Mouse (Mus musculus): ENCODE measurements around the gene Kcnd2.
"Not testable (repeated sequence)": the region's sequence is repeated elsewhere in the genome, so short reads cannot be mapped to it uniquely, and the experiment has no call there.

The Kcnd2 gene

DNA sequence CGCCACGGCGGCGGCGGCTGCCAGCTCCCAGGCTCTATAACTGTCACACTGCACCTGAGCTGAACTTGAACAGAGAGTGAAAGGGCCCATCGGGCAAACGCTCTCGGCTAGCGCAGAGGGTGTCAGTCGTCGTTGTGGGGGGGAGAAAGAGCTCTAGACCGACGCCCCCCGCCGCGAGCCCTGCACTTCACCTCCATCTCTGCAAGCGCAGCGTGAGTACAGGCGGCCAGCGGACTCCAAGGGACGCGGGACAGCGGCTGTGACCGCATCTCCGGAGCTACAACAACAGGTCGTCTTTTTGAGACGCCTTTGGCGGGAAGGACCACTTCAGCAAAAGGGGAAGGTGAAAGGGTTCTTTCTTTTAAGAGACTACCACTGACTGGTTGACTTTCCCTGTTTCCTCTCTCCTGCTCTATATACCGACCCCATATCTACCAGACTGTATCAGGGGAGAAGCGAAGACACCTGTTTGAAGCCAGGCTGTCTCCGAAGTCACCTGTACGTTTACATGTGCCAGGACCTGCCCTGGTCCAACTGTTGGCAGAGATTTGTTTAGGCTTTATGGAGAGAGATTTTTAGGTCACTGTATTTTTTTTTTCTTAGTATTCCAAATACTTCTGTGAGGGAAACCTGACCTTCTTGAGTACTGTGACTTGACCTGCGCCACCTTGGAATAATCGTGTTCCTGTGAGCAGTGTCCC, at the start of gene Kcnd2:
Kcnd2 (plus strand) TSS at position 13 of the 701 bp plus-strand sequence.
- DNase-seq (ENCODE audit: low spot score) = no peak

DNA sequence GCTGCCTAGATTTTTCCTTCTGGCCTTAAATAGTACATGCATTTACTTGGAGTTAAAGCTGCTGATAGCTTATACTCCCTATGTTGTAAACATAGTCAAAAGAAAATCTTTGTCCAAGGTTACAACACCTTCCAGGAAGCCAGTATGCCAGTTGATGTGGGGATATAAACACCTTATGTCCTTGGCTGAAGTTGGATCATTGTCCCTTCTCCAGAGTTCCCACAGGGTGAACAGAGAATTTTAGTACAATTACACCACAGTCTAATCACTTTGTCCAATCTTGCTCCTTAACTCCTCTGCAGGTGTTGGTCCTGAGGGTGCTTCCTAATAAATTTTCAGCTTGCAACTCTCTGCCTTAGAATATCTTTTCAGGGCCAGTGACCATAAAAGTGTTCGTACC, 48.7 kb upstream of the Kcnd2 start:
- DNase-seq (ENCODE audit: low spot score) = no peak

DNA sequence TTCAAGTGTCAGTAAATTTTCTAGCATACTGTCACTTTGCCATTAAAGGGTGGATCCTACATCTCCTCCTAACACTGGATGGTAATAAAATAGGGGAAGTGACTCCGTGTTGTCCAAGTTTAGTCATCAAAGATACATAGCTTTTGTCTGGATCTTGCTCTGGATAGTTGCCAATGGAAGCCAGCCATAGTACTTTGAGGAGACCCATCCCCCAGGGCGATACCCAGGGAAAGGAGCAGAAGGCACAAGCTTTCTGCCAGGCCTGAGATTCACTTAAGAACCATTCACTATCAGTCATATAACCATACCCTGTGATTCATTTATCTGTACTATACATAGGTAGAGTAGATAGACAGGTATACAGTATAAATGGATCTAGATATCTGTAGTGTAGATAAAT, 20.0 kb upstream of the Kcnd2 start:
- no peak for DNase-seq (ENCODE audit: low spot score)

DNA sequence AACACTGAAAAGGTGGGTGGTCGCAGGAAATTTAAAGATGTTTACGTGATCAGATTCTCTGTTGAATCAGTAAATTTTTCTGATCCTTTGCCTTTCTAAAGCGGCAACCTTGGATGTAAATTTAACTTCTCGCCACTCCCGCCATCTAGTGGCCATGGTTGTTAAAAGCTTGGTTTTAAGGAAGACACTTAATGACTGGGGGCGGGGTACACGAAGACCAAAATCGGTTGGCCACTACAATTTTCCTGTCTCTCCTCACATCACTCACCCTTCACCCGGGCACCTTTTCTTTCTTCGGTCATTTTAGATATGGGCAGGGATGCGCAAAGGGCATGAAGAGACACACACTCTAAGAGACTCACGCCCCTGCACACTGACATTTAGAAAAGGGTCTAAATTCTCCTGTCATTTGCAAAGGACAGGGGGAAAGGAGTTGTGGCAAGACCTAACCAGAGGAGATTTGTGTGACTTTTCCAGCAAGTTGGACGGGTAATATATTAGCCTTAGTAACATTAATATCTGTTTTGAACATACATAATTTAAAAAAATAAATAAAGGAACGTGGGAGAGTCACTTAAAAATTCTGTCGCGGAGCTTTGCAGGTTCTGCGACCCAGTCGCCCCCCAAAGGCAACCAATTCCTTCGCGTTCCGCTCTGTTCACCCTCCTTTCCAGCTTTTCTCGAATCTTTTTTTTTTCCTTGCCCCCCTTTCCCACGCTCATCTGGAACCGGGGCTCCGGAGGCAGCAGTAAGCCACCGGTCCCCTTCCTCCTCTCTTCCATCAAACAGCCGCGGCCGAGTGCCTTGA, 1.2 kb upstream of the Kcnd2 start:
- DNase-seq (ENCODE audit: low spot score) = peak; percentile 47

DNA sequence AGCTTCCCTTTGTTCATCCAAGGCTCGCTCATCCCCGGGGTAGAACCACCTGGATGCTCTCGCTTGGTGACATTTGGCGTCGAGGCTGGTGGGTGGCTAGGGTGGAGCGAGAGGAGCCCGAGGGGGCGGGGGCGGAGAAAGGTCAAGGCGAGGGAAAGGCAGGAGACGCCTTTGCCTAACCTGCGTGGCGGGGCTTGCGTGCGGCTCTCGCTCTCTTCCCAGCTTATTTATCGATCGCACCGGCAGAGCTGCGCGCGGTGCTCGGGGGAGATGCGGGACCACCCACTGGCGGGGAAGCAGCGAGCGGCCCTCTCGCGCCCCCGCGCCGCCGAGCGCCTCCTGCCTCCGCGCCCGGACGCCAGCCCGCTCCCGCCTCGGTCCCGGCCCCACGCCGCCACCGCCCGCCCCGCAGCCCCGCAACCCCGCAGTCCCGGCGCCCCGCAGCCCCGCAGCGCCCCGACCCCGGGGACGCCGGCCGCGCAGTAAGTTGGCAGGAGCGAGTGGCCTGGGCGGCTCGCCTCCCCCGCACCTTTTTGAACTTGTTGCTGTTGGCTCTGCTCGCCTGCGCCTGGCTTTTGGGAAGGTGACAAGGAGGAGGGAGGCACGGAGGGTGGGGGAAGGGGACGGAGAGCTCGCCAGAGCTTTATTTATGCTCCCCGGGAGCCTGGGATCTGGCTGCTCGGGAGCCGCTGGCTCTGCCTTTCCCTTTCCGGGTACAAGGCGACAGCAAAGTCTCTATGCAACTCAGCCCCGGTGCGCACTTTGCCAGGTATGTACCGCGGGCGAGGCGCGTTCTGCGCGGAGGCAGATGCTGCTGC, 421 bp upstream of the Kcnd2 start:
- DNase-seq (ENCODE audit: low spot score) = peak; percentile 6

DNA sequence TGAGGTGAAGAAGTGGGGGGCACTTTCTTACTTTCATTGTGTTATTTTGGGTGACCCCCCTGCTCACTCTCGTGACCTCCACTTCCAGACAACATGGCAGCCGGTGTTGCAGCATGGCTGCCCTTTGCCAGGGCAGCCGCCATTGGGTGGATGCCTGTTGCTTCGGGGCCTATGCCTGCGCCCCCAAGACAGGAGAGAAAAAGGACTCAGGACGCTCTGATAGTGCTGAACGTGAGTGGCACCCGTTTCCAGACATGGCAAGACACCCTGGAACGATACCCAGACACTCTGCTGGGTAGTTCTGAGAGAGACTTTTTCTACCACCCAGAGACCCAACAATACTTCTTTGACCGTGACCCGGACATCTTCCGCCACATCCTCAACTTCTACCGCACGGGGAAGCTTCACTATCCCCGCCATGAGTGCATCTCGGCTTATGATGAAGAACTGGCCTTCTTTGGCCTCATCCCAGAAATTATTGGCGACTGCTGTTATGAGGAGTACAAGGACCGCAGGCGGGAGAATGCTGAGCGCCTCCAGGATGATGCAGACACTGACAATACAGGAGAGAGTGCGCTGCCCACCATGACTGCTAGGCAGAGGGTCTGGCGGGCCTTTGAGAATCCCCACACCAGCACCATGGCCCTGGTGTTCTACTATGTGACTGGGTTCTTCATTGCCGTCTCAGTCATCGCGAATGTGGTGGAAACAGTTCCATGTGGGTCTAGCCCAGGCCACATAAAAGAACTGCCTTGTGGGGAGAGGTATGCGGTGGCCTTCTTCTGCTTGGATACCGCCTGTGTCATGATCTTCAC, 1.1 kb downstream of the Kcnd2 start:
- no peak for DNase-seq (ENCODE audit: low spot score)

DNA sequence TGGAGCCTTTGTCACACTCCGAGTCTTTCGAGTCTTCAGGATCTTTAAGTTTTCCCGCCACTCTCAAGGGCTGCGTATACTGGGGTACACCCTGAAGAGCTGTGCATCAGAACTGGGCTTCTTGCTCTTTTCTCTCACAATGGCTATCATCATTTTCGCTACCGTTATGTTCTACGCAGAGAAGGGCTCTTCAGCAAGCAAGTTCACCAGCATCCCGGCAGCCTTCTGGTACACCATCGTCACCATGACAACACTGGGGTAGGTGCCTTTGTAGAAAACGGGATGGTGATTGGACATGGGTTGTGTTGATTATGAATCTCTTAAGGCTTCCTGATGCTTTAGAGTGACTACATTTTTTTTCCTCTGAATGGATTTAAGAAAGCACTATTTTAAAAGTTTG, 1.9 kb downstream of the Kcnd2 start:
- no peak for DNase-seq (ENCODE audit: low spot score)

DNA sequence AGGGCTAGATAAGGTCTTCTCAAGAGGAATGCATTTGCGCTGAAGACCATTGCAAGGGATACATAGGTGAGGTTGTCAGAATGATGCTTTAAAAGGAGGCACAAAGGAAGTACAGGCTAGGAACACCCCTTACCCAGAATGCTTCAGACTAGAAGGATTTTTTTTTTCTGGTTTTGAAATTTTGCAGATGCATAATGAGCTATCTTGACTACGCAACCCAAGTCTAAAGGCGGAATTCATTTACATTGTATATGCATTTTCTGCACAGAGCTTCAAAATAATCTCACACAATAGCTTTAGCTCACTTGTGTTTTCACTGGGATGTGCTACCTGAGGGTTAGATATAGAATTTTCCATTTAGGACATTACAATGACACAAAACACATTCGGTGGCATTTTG, 10.8 kb downstream of the Kcnd2 start:
- DNase-seq (ENCODE audit: low spot score) = no peak

DNA sequence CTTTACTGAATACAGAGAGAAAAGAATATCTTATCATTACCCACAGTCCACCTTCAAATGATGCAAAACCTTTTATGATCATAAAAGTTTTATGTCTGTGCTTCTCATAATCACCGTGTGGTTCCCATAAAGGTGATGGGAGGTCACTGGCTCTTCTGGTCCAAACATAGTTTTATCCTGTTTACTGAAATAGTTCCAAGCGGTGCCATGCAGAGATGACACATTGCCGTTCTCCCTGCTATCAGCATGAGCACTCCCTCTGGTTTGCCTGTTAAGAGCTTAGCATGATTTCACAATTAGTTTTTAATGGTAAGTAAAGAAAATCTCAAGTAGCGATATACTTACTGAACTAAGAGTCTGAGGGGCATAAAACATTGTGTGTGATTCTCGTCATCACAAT, 43.7 kb downstream of the Kcnd2 start:
- DNase-seq (ENCODE audit: low spot score) = no peak

DNA sequence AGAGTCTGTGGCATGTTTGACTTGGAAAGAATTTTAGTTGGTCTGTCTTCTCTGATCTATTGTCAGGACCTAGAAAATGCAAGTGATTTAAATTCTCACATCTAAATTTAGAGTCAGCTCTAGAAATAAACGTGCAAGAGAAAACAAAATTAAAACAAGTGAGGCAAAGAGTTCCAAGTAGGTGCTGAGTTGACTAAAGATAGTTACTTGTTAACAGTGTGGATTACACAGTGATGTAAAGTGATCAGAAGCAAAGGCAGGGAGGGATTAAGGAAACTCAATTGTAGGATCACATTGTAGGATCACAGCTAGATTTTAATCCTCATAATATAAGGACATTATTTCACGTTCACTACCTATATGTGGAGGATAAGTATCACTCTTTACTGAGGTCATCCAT, 52.6 kb downstream of the Kcnd2 start:
- DNase-seq (ENCODE audit: low spot score) = no peak

DNA sequence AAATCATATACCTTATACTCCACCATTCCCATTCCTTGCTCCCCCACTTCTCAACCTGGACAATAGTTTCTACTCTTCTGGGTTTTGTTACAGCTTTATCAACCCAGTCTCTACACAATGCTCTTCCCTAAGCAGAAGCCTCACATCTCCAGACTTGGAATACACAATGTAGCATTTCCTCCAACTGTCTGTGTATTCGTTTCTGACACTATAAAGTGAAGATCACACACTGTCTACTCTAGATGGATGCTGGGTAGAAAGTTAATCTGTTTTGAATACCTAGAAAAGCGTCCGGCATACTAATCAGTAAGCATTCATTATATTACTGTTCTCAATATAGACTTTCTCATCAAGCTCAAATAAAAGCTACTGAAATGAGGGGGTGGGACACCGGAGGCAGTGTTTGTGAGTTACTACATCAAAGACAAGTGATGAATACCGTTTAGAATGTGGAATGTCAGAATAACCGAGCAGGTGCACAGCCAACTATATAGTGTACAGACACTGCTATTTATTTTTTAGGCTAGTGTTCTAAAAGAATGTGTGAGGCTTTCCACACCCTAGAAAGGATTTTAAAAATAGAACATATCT, 62.1 kb downstream of the Kcnd2 start:
- no peak for DNase-seq (ENCODE audit: low spot score)

DNA sequence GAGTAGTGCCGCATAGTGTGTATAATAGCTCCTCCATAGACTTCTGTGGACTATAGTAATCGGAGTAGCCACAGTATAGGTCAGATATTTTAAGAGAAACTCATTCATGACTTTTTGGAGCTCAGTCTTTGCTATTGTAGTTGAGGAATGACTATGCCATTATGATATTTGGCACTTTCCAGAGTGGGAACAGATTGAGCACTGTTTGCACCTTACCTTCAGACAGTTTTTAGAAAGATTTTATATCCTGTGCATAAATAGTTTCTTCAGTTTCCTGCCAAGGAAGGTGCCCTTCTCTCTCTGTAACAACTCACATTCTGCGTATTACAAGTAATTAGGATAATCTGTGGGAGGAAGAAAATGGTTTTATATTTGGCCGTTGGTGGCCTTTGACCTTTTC, 89.6 kb downstream of the Kcnd2 start:
- DNase-seq (ENCODE audit: low spot score) = no peak

DNA sequence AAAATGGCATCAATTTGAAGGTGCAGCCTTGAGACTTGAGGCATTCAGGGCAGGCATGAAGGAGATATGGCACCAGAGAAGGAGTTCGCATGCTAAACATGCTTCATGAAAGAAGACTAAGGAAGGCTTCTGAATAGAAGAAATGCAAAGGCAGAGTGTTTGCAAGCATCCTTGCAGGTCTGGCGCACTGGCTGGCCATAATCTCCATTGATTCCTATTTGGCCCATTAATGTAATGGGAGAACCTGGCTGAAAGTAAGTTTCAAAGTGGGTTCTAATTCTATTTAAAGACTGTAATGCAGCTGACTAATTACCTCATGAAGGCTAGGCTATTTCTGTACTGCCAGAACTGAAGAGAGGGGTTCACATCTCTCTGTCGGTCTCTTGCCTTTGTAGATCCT, 94.9 kb downstream of the Kcnd2 start:
- no peak for DNase-seq (ENCODE audit: low spot score)

DNA sequence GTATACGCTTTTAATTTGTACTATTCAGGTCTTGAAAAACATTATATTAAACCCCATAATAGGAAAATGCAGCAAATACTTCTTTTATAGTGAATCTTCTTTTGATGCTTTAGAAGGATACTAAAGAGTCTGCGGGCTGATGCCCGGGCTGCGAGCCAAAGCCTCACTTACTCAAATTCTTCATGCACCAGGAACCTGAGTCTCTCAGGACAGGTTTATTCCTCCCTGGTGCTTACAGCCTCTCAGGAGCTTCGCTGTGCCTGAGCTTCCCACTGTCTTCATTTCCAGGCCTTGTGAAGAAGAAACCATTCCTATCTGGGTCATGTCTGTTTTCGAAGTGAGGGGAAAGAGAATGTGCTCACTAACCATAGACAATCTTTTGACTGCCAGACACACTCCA, 106.1 kb downstream of the Kcnd2 start:
- DNase-seq (ENCODE audit: low spot score) = no peak

DNA sequence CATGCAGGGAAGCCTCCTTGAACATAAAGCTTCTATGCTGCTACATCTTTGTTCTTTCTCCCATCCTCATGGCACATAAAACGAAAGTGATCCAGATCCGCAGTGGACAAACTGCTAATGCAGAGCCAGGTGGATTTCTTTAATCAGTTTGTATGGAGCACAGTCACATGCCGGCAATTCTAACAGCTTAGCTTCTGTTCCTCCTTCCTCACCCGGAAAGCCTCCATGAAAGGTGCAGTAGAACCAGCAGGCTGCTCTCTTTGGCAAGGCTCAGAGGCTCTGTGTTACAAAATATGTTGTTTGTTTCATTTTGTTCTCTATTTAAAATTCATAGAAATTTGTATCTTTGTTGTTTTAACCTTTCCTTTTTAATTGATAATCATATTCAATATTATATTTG, 106.9 kb downstream of the Kcnd2 start:
- DNase-seq (ENCODE audit: low spot score) = no peak

DNA sequence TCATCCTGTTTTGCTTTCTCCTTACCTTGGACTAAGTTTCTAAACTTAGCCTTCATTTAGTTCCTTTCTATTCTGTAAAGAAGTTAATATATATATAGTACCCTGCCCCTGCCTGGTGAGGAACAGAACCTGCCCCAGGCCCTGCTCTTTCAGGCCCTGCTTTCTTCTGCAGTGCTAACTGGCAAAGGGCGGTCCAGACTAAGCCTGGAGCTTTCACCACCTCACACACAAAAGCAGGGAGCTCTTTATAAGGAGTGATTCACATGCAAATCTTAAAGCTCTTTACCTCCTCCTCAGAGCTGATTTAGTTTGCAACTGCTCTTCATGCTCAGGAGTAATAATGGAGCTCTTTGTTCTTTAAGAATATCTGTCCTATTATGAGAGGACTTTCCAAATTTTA, 109.9 kb downstream of the Kcnd2 start:
- DNase-seq (ENCODE audit: low spot score) = no peak

DNA sequence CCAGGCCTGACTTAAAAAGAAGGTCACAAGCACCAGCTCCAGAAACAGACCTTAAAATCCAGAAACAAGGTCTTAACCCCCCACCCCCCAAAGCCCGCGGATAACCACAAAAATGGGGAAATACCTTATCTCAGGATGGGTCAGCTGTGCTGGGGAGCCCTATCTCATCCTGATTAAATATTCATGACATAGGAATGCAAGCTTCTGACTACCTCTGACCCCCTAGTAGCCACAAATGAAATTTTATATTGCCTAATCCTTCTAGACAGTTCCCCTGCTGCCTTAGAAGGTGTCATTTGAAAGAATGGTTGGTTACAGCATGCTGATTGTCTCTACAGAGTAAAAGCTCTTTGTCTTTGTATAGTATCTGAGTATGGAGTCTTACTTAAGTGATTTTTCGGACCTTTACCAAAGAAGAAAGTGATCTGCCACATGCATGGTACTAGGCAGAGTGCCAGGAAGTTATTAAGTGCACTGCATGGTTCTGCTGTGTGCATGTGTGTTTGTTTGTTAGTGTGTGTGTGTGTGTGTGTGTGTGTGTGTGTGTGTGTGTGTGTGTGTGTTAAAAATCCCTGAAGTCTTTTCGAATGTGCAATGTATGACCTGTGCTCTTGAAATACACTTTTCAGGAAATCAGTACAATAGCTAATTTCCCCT, 111.9 kb downstream of the Kcnd2 start:
- no peak for DNase-seq (ENCODE audit: low spot score)

DNA sequence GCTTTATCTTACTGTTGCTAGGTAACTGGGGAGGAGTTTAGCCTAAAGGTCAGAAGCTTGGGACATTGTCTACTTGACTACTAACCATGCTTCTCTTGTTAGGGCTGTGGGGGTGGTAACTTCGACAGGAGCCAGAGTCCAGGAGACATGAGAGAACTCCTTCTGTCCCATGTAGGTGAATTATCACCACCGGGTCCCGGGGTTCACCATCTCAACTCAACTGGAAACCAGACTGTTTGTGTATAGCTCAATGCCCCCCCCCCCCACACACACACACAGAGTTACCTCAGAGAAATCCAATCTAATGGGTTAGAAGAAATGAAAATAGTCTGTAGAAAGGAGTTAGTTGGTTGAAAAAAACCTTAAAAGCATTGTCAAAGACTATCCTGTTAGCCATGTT, 170.0 kb downstream of the Kcnd2 start:
- DNase-seq (ENCODE audit: low spot score) = not testable (repeated sequence)

DNA sequence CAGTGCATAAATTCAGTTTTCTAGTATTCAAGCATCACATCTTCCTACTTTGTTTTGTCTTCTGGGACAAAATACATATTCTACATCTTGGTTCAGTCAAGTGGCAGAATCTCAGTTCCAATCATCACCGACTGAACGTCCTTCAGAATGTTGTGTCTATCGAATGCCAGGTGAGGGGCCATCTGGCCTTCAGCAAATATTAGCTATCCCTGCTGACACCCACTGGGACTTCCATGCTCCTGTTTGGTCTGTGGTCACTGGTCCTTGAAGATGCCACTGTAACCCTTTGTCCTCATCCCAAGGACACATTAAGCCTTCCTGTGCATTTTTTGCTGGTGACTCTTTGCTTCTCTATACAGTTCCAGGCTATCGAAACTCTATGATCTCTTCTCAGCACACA, 176.5 kb downstream of the Kcnd2 start:
- no peak for DNase-seq (ENCODE audit: low spot score)

DNA sequence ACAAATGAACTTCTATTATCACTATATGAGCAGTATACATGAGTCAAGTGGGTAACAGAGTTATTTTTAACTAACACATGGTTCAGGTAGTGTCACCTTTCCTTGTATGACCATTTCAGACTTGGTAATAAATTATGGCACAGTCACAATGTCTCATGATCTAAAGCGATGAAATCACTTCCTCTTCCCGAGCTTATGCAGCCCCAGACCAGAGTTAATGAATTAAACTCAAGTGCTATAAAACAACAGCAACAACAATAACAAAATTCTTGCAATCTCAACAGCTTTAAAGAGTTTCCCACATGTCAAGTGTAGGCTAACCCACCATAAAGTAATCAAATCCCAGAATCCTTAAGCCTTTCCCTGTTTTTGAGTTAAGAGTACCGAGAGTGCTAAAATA, 198.4 kb downstream of the Kcnd2 start:
- DNase-seq (ENCODE audit: low spot score) = no peak

DNA sequence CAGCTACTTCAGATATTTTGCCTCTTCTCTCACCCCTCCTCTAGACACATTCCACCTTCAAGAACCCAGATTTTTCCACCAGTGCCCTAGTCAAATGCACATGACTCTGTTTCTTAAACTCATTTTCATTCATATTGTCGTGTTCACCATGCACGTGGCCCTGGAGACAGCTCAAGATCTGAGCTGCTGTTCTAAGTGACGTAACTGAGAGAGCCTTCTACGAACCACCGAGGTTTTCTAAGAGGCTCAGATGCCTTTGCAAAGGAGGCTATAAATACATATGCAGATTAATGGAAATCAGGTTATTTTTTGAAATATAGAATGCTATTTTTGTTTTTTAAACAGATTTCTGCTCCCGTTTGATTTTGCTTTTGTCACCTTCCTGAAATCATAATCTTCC, 202.9 kb downstream of the Kcnd2 start:
- DNase-seq (ENCODE audit: low spot score) = no peak

Data from urinary bladder, postnatal 14 days (tissue).